Mouse (Mus musculus) testis, adult 2 months (tissue): Measurements from ENCODE around the gene Gm20388.

ENCODE experiments used
- CTCF ChIP-seq: fragments of 200-500 bp; IDR thresholded peaks from 2 replicates; pipeline ENCODE4 v1.5.1; 2012; ENCODE audit warnings: low read depth, mild to moderate bottlenecking, inconsistent platforms, low read length, moderate library complexity; ENCODE audit not compliant: control insufficient read depth, insufficient read depth, insufficient replicate concordance
- POLR2A ChIP-seq: fragments of 200-500 bp; IDR thresholded peaks from 2 replicates; pipeline ENCODE4 v1.6.1; 2012; ENCODE audit warnings: low read depth, mild to moderate bottlenecking, inconsistent platforms, low read length, moderate library complexity; ENCODE audit not compliant: control insufficient read depth

GRCm38 (mm10) chr8:121721072-121721471 lies 1810.4 kb downstream of the Gm20388 start:
- no peak for TF ChIP-seq CTCF
- TF ChIP-seq POLR2A, result no peak
